Mouse (Mus musculus) heart, adult 2 months (tissue): Measurements from ENCODE around the gene Zfp651. TPM values are rescaled to one million over a fixed set of nuclear protein-coding genes. Genes with fewer than 3 reads are reported as not detected.

Experiments used
- DNase-seq, 2 experiments: peaks; one replicate each; pipeline ENCODE4 v3.0.0; 2021
- H3K27ac ChIP-seq: fragments of 200-600 bp; 2 replicates; pipeline ENCODE4 v1.8.1; 2022
- H3K27me3 ChIP-seq: fragments of 200-500 bp; 2 replicates; pipeline ENCODE4 v1.6.1; 2012; ENCODE audit warnings: mild to moderate bottlenecking, low read length, inconsistent platforms, mixed read lengths; ENCODE audit not compliant: control insufficient read depth, insufficient read depth
- H3K36me3 ChIP-seq: fragments of 200-500 bp; 2 replicates; pipeline ENCODE4 v1.6.1; 2012; ENCODE audit warnings: low read length, inconsistent platforms; ENCODE audit not compliant: control insufficient read depth, insufficient read depth
- H3K4me1 ChIP-seq: fragments of 200-500 bp; 2 replicates; pipeline ENCODE4 v1.6.1; 2011; ENCODE audit warnings: low read length; ENCODE audit not compliant: control insufficient read depth, insufficient read depth
- H3K4me3 ChIP-seq: fragments of 200-600 bp; 2 replicates; pipeline ENCODE4 v1.8.1; 2022
- H3K79me2 ChIP-seq: fragments of 200-500 bp; replicated peaks from 2 replicates; pipeline ENCODE4 v1.6.1; 2012; ENCODE audit warnings: mild to moderate bottlenecking, inconsistent platforms, low read length, moderate library complexity, mixed read lengths; ENCODE audit not compliant: control insufficient read depth, insufficient read depth
- H3K9ac ChIP-seq: fragments of 200-500 bp; 2 replicates; pipeline ENCODE4 v1.6.1; 2012; ENCODE audit warnings: low read depth, mild to moderate bottlenecking, control low read depth, inconsistent platforms, low read length, mixed read lengths
- CTCF ChIP-seq: fragments of 200-600 bp; IDR thresholded peaks from 2 replicates; pipeline ENCODE4 v1.8.1; 2022; ENCODE audit warnings: antibody characterized with exemption, mild to moderate bottlenecking, moderate library complexity
- EP300 ChIP-seq: fragments of 200-500 bp; IDR thresholded peaks from 2 replicates; pipeline ENCODE4 v1.6.1; 2011; ENCODE audit warnings: low read depth, low read length, control low read depth; ENCODE audit not compliant: insufficient read depth
- POLR2A ChIP-seq: fragments of 200-500 bp; IDR thresholded peaks from 2 replicates; pipeline ENCODE4 v1.6.1; 2011; ENCODE audit warnings: mild to moderate bottlenecking, low read depth, low read length, control low read depth; ENCODE audit not compliant: insufficient read depth
- WGBS: fragments of 180-500 bp; shearing (Covaris S2); methylation state at CpG from one replicate; pipeline ENCODE4 v1.1.7; 2018; 5-methylcytosine and 5-hydroxymethylcytosine counted together
- intact Hi-C: fragments of 180-260 bp; cut with DNase I; formaldehyde crosslinking; loops from one replicate; pipeline ENCODE4 v1.15.1; 2025
- polyA plus RNA-seq: library from polyadenylated mRNA; depleted of rRNA; stranded (reverse); fragments of >200 nt; gene quantifications from 2 replicates; pipeline ENCODE4 v1.2.3, GENCODE M21; 2012
- total RNA-seq, 2 experiments: library from RNA; stranded (reverse); gene quantifications; 2 replicates each; pipeline ENCODE4 v1.2.3; 2021

Gene Zfp651
- total and polyA plus RNA-seq, 3 experiments, result 67.7 to 130 (median 117) TPM

DNA sequence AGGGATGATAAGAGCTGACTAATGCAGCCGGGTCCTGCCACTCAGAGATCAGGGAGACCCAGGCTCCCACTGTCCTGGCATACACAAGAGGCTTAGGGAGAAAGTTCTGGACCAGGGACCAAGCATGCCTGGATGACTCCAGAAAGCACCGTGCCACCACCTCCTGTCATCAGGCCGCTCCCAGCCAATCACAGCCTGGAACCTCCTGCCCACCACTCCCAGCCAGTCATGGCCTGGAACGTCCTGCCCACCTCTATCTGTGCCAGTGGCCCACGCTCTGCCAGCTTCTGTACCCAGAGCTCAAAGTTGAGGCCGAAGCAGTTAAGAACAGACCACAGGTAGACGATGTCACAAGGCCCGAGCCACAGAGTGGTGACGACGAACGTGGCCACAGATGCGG, 25.7 kb downstream of the Zfp651 start:
- no peaks in the 10 kb centered on the region for H3K36me3 ChIP-seq
- no peak overlapping the region for H3K27ac ChIP-seq
- no peak overlapping the region for H3K9ac ChIP-seq
- no peak for DNase-seq
- no peak overlapping the region for H3K4me3 ChIP-seq
- WGBS, result 68% methylated on average over 12 of the region's 12 CpGs
- H3K79me2 ChIP-seq, result no peaks in the 10 kb centered on the region
- TF ChIP-seq POLR2A (no peak), CTCF (no peak), EP300 (no peak)
- no peaks in the 10 kb centered on the region for H3K27me3 ChIP-seq
- intact Hi-C loops, result no loop called here
- H3K4me1 ChIP-seq, result no peaks in the 10 kb centered on the region

DNA sequence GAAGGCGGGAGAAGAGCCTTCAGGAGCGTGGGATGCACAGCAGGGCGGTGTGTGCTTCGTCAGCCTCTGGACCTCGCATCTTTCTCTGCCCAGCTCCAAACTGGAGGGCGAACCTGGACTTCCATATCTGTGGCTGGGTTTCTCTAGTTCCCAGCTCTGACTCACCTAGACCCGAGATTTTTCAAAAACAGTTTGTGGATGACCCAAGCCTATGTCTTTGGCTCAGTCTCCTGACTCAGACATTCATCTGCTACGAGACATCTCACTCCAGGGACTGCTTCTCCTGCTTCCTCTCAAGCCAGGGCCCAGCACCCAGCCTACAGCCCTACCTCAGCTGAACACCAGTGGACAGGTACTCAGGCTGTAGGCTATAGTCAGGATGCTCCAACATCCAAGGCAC, 26.1 kb downstream of the Zfp651 start:
- Histone ChIP-seq H3K36me3 (no peaks in the 10 kb centered on the region), H3K9ac (no peak overlapping the region), H3K4me1 (no peaks in the 10 kb centered on the region), H3K79me2 (no peaks in the 10 kb centered on the region), H3K4me3 (no peak overlapping the region), H3K27ac (no peak overlapping the region), H3K27me3 (no peaks in the 10 kb centered on the region)
- WGBS, result 75% methylated on average over 8 of the region's 8 CpGs
- TF ChIP-seq POLR2A (no peak), EP300 (no peak), CTCF (no peak)
- no peak for DNase-seq
- intact Hi-C loops, result no loop called here

DNA sequence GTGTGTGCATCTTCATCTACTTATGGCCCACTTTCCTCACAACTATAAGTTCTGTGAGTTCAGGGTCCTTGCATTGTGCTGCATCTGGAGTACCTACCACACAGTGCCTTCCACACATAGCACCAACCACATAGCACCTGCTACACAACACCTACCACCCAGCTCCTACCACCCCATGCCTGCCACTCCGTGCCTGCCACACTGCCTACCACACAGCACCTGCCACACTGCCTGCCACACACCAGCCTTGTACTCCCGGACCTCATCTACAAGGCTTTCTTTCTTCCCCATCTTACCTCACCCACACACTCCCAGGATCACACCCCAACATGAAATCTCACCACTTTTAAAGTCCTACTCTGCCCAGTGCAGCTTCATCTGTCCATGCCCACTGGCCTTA, 27.2 kb downstream of the Zfp651 start:
- Histone ChIP-seq H3K4me3 (no peak overlapping the region), H3K27me3 (no peaks in the 10 kb centered on the region), H3K9ac (no peak overlapping the region), H3K36me3 (no peaks in the 10 kb centered on the region), H3K4me1 (no peaks in the 10 kb centered on the region), H3K27ac (no peak overlapping the region), H3K79me2 (no peaks in the 10 kb centered on the region)
- TF ChIP-seq EP300, result no peak
- TF ChIP-seq CTCF, result no peak
- no peak for TF ChIP-seq POLR2A
- intact Hi-C loops, result no loop called here
- 83% methylated on average over 2 of the region's 2 CpGs for WGBS
- DNase-seq, result no peak

DNA sequence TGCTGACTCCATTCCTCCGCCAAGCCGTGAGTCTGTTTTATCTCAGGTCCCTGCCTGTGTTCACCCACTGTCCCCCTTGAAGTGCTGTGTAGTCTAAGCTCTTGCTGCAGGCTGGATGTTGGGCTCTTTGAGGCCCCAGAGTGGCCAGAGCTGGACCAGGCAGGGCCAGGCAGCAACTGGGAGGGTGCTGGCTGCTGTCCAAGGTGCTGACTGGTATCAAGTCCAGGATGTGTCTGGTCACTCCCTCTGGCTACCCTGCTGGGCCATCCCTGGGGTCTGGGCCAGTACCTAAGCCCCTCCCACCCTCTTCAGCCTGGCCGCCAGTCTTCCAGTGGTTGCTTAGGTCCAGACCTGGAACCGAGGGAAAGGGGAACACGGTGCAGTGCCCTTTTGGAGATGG, 32.1 kb downstream of the Zfp651 start:
- no peaks in the 10 kb centered on the region for H3K36me3 ChIP-seq
- WGBS, result 7% methylated on average over 5 of the region's 5 CpGs
- peak overlapping the region; percentile 95 for H3K27ac ChIP-seq
- no peaks in the 10 kb centered on the region for H3K79me2 ChIP-seq
- peaks cover 5% of the 10 kb centered on the region; the same call in 1 of the 2 replicates for H3K4me1 ChIP-seq
- TF ChIP-seq POLR2A (peak; percentile 46; the same call in 1 of the 2 replicates), CTCF (no peak), EP300 (0 out of 2 replicates have a peak, but pooled peaks have one; percentile 30)
- DNase-seq, result peak; percentile 75 to 85
- H3K27me3 ChIP-seq, result no peaks in the 10 kb centered on the region
- peak overlapping the region; percentile 48 for H3K4me3 ChIP-seq
- intact Hi-C loops, result loop anchor here (2.0 kb wide), 1 partner anchor 14 kb away; the partner anchor contains the start of gene Klhl40
- peak overlapping the region; percentile 75 for H3K9ac ChIP-seq

DNA sequence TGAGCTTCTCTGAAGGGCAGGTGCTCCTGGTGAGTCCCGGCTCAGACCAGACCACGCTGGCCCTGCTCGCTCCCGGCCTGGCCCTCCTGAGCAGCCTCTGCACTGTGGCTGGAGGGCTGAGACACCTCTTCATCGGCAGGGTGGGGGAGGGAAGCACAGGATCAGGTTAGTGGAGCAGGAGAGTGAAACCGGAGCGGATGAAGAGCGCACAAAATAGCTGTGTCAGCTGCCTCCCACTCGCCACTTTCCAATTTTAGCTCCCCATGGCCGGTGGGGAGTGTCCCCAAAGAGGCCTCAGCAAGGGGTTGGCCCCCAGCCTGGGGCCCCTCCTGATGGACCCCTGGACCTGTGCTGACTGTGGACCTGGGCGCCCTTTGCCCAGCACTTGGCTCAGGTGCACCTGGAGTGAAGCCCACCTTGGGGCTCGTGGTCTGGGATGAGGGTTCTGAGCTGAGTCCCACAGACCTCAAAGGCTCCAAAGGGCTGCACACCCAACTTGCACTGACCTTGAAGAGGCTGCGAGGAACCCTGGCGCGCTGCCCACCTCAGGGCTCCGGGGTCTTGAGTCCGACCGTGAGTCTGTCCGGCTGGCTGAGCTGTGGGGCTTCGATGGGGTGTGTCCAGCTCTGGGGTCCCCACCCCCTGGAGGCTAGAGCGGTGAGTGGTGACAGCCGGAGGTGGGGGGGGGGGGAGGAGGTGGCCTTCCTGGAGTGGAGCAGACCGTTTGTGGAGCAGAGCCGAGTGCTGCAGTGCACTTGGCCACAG, 32.8 kb downstream of the Zfp651 start, which contains the start of gene Hhatl:
Gene Hhatl, minus strand, starts transcription at position 751 of the 765 bp plus-strand sequence.
- intact Hi-C loops, result loop anchor here (2.0 kb wide), 1 partner anchor 15 kb away; the partner anchor contains the start of gene Klhl40
- Histone ChIP-seq H3K36me3 (no peaks in the 10 kb centered on the region), H3K4me1 (peaks cover 5% of the 10 kb centered on the region; the same call in 1 of the 2 replicates), H3K27ac (peak within 1 kb of the TSS; percentile 95), H3K4me3 (peak within 1 kb of the TSS; percentile 48), H3K27me3 (no peaks in the 10 kb centered on the region), H3K9ac (peak within 1 kb of the TSS; percentile 75), H3K79me2 (no peaks in the 10 kb centered on the region)
- no peak for TF ChIP-seq CTCF
- peak; percentile 46; the same call in 1 of the 2 replicates for TF ChIP-seq POLR2A
- peak; percentile 56 to 60 for DNase-seq
- WGBS, result 30% methylated on average over 24 of the region's 24 CpGs

DNA sequence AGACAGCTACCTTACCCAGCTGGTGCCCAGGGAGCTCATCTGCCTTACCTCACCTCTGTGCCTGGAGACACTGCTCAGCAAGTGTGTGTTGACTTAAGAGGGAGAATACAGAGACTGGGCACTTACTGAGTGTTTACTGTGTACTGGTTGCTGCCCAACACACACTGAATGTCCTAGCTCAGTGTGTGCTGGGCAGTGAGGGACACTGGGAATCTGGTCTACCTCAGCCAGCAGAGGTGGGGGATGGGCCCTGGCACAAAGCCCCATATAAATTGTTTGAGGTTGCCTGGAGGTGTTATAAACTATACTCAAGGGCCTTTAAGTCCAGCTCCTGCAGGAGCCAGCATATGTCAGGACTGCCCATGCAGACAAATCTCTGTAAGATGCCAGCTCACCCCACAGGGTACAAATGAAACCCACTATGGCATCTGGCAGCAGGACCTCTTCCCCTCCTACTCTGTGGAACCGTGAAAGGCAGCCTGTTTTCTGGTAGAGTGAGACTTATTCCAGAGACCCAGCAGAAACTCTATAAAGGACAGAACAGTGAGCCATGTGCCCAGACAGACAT, 35.9 kb downstream of the Zfp651 start:
- intact Hi-C loops, result no loop called here
- TF ChIP-seq POLR2A (0 out of 2 replicates have a peak, but pooled peaks have one; percentile 25), EP300 (peak; percentile 84; the same call in 1 of the 2 replicates), CTCF (no peak)
- no peak overlapping the region for H3K9ac ChIP-seq
- H3K4me3 ChIP-seq, result no peak overlapping the region
- 15% methylated on average over 1 of the region's 1 CpGs for WGBS
- no peaks in the 10 kb centered on the region for H3K36me3 ChIP-seq
- DNase-seq, result peak; percentile 67 to 73
- no peaks in the 10 kb centered on the region for H3K27me3 ChIP-seq
- no peaks in the 10 kb centered on the region for H3K79me2 ChIP-seq
- peaks cover 5% of the 10 kb centered on the region; the same call in 1 of the 2 replicates for H3K4me1 ChIP-seq
- peak overlapping the region; percentile 67 for H3K27ac ChIP-seq
